Mouse (Mus musculus): ENCODE results near the gene Tfpt. TPM values are rescaled to one million over a fixed set of nuclear protein-coding genes. Genes with fewer than 3 reads are reported as not detected.

Tfpt gene
- polyA plus RNA-seq, 1 experiment from 2014 or later = 29.5 TPM

Small RNAs within 50 kb of the gene (microRNA-seq; reads per million reads assigned to microRNA genes)
- gene Gm25100 (not detected), gene Mir3572 (2.0 reads per million, percentile 5 among the genes with 10 or more reads in this experiment)

Other genes with a start within 250 kb of the Tfpt start
- 2.2 and 2.4 TPM in 2 replicates for gene Cacng8, start 239.2 kb downstream of the Tfpt start, polyA plus RNA-seq (2015; fragmentation: Nextera tagmentation; extraction: Ambion mirVana)
- 0.30 TPM in 1 of 2 replicates, not detected in the other for gene Cacng6, start 205.7 kb downstream of the Tfpt start, polyA plus RNA-seq (2015; fragmentation: Nextera tagmentation; extraction: Ambion mirVana)
- gene Tarm1, start 127.3 kb downstream of the Tfpt start, polyA plus RNA-seq (2015; fragmentation: Nextera tagmentation; extraction: Ambion mirVana) = 0.10 TPM in 1 of 2 replicates, not detected in the other
- 0.10 TPM in 1 of 2 replicates, not detected in the other for gene Oscar, start 13.8 kb downstream of the Tfpt start, polyA plus RNA-seq (2015; fragmentation: Nextera tagmentation; extraction: Ambion mirVana)
- 479 and 491 TPM in 2 replicates for gene Ndufa3, start 12.6 kb downstream of the Tfpt start, polyA plus RNA-seq (2015; fragmentation: Nextera tagmentation; extraction: Ambion mirVana)
- 104 and 105 TPM in 2 replicates for gene Prpf31, start 56 bp upstream of the Tfpt start, polyA plus RNA-seq (2015; fragmentation: Nextera tagmentation; extraction: Ambion mirVana)
- gene Cnot3, start 15.3 kb upstream of the Tfpt start, polyA plus RNA-seq (2015; fragmentation: Nextera tagmentation; extraction: Ambion mirVana) = 51.4 TPM in 2 replicates
- gene Leng1, start 35.9 kb upstream of the Tfpt start, polyA plus RNA-seq (2015; fragmentation: Nextera tagmentation; extraction: Ambion mirVana) = 15.0 and 15.8 TPM in 2 replicates
- gene Tmc4, start 47.6 kb upstream of the Tfpt start, polyA plus RNA-seq (2015; fragmentation: Nextera tagmentation; extraction: Ambion mirVana) = 21.7 and 25.5 TPM in 2 replicates
- gene Tsen34, start 62.9 kb upstream of the Tfpt start, polyA plus RNA-seq (2015; fragmentation: Nextera tagmentation; extraction: Ambion mirVana) = 296 and 312 TPM in 2 replicates
- 49.8 and 51.4 TPM in 2 replicates for gene Mboat7, start 63.6 kb upstream of the Tfpt start, polyA plus RNA-seq (2015; fragmentation: Nextera tagmentation; extraction: Ambion mirVana)
- gene Rps9, start 74.1 kb upstream of the Tfpt start, polyA plus RNA-seq (2015; fragmentation: Nextera tagmentation; extraction: Ambion mirVana) = 1,380 and 1,502 TPM in 2 replicates
- gene Pirb, start 90.5 kb upstream of the Tfpt start, polyA plus RNA-seq (2015; fragmentation: Nextera tagmentation; extraction: Ambion mirVana) = 0.72 and 1.4 TPM in 2 replicates
- gene Gm15448, start 195.8 kb upstream of the Tfpt start, polyA plus RNA-seq (2015; fragmentation: Nextera tagmentation; extraction: Ambion mirVana) = not detected in 2 replicates
- gene Pira2, start 215.1 kb upstream of the Tfpt start, polyA plus RNA-seq (2015; fragmentation: Nextera tagmentation; extraction: Ambion mirVana) = 0.50 and 0.65 TPM in 2 replicates

Measured in lung, embryonic 15.5 days (tissue).